In genomic region chr7:45125144-45125600, GRCm38 (mm10) we compare ENCODE assay signal across 8 mouse cellular contexts. TPM values are rescaled to one million over a fixed set of nuclear protein-coding genes. Genes with fewer than 3 reads are reported as not detected.
DNase-seq lines count a peak whose midpoint lies in the region; ATAC-seq and TF ChIP-seq lines count a peak whose summit lies in the region.

No protein-coding gene starts in this region.

- peaks cover 49% of the 10 kb centered on the region for H3K36me3 ChIP-seq in kidney, postnatal 0 days (ENCODE audit: insufficient read depth, low read length)
- H3K36me3 ChIP-seq in intestine, embryonic 15.5 days: peaks cover 44% of the 10 kb centered on the region
- H3K36me3 ChIP-seq in neural tube, embryonic 11.5 days (ENCODE audit: control insufficient read depth, insufficient read depth, low read length): peaks cover 41% of the 10 kb centered on the region

- peak overlapping the region; percentile 80 for H3K27ac ChIP-seq in kidney, postnatal 0 days
- peak overlapping the region; percentile 90 for H3K27ac ChIP-seq in intestine, embryonic 15.5 days
- no peak overlapping the region; the same call in 1 of the 2 replicates for H3K27ac ChIP-seq in neural tube, embryonic 11.5 days (ENCODE audit: low read depth, low read length)

- no peaks in the 10 kb centered on the region for H3K27me3 ChIP-seq in kidney, postnatal 0 days (ENCODE audit: insufficient read depth, low read length)
- H3K27me3 ChIP-seq in intestine, embryonic 15.5 days (replicated peaks): no peaks in the 10 kb centered on the region
- no peaks in the 10 kb centered on the region for H3K27me3 ChIP-seq in neural tube, embryonic 11.5 days (ENCODE audit: control insufficient read depth, insufficient read depth, low read length)

- no peak for DNase-seq in kidney, postnatal 0 days (ENCODE audit: low spot score)
- DNase-seq in kidney, postnatal 25 days: no peak
- DNase-seq in embryo, embryonic 10.5 days (ENCODE audit: low spot score): peak; percentile 85
- DNase-seq in neural tube, embryonic 11.5 days (ENCODE audit: low spot score): peak; percentile 55
- DNase-seq in spleen, postnatal 36 days (ENCODE audit: low spot score in 2 of 2): no peak
- DNase-seq in ovary, postnatal 14 days (ENCODE audit: low spot score): no peak
- no peak for DNase-seq in gastrocnemius, postnatal 10 days

- no peak for ATAC-seq in kidney, postnatal 0 days (replicated peaks; ENCODE audit: low FRiP score, low read depth)
- no peak for ATAC-seq in intestine, embryonic 15.5 days
- no peak for ATAC-seq in neural tube, embryonic 11.5 days (ENCODE audit: insufficient read depth, low FRiP score, low TSS enrichment)

- peaks cover 40% of the 10 kb centered on the region; the same call in 1 of the 2 replicates for H3K4me1 ChIP-seq in kidney, postnatal 0 days (replicated peaks; ENCODE audit: insufficient read depth, low read length)
- H3K4me1 ChIP-seq in intestine, embryonic 15.5 days (replicated peaks): peaks cover 44% of the 10 kb centered on the region
- H3K4me1 ChIP-seq in neural tube, embryonic 11.5 days (ENCODE audit: control insufficient read depth, insufficient read depth, low read length): peaks cover 27% of the 10 kb centered on the region

- no peak overlapping the region for H3K9ac ChIP-seq in kidney, postnatal 0 days (ENCODE audit: low read depth, low read length)
- H3K9ac ChIP-seq in intestine, embryonic 15.5 days: no peak overlapping the region
- H3K9ac ChIP-seq in neural tube, embryonic 11.5 days (ENCODE audit: low read length): no peak overlapping the region

- H3K4me2 ChIP-seq in kidney, postnatal 0 days (ENCODE audit: low read length): no peak overlapping the region
- peak overlapping the region; percentile 52 for H3K4me2 ChIP-seq in intestine, embryonic 15.5 days (replicated peaks)
- peak overlapping the region; percentile 35; the same call in 1 of the 2 replicates for H3K4me2 ChIP-seq in neural tube, embryonic 11.5 days (ENCODE audit: low read depth)

- TF ChIP-seq CTCF in kidney, postnatal 0 days (IDR thresholded peaks at IDR 0.05; ENCODE audit: low read depth): peak; percentile 53

- no peak overlapping the region for H3K4me3 ChIP-seq in kidney, postnatal 0 days (replicated peaks; ENCODE audit: low read depth, low read length)
- H3K4me3 ChIP-seq in intestine, embryonic 15.5 days (replicated peaks): no peak overlapping the region
- H3K4me3 ChIP-seq in neural tube, embryonic 11.5 days (ENCODE audit: low read depth, low read length): peak overlapping the region; percentile 9; the same call in 1 of the 2 replicates

- H3K9me3 ChIP-seq in kidney, postnatal 0 days (replicated peaks; ENCODE audit: low read length): no peaks in the 10 kb centered on the region
- H3K9me3 ChIP-seq in intestine, embryonic 15.5 days: no peaks in the 10 kb centered on the region
- H3K9me3 ChIP-seq in neural tube, embryonic 11.5 days (ENCODE audit: control insufficient read depth, low read length): no peaks in the 10 kb centered on the region

- WGBS in kidney, postnatal 0 days: 17% methylated on average over 7 of the region's 7 CpGs
- 20% methylated on average over 7 of the region's 7 CpGs for WGBS in intestine, embryonic 15.5 days
- 12% methylated on average over 7 of the region's 7 CpGs for WGBS in neural tube, embryonic 11.5 days

RNA-seq across cellular contexts. Expression of gene Rps11, which starts 0.9 kb away (rescaled TPM):
- polyA plus RNA-seq in kidney, postnatal 0 days (2015; fragmentation: Nextera tagmentation; extraction: Ambion mirVana): 1,486 and 1,553 TPM in 2 replicates
- polyA plus RNA-seq in intestine, embryonic 15.5 days (2015; fragmentation: Nextera tagmentation; extraction: Ambion mirVana): 1,711 TPM in 2 replicates
- polyA plus RNA-seq in neural tube, embryonic 11.5 days (2014; fragmentation: Nextera tagmentation; extraction: Ambion mirVana): 1,454 and 1,462 TPM in 2 replicates
- 100 to 1,000 TPM; 762 to 817 TPM for total RNA-seq in gastrocnemius, postnatal 10 days (2021)

RNA-seq across cellular contexts. Expression of gene Rpl13a, which starts 3.4 kb away (rescaled TPM):
- 1,804 and 1,959 TPM in 2 replicates for polyA plus RNA-seq in kidney, postnatal 0 days (2015; fragmentation: Nextera tagmentation; extraction: Ambion mirVana)
- 1,301 and 1,445 TPM in 2 replicates for polyA plus RNA-seq in intestine, embryonic 15.5 days (2015; fragmentation: Nextera tagmentation; extraction: Ambion mirVana)
- 1,071 and 1,190 TPM in 2 replicates for polyA plus RNA-seq in neural tube, embryonic 11.5 days (2014; fragmentation: Nextera tagmentation; extraction: Ambion mirVana)
- total RNA-seq in gastrocnemius, postnatal 10 days (2021): 1,000 to 10,000 TPM; 1,164 to 1,215 TPM

RNA-seq across cellular contexts. Expression of gene Gm45713, which starts 10.9 kb away (rescaled TPM):
- polyA plus RNA-seq in kidney, postnatal 0 days (2015; fragmentation: Nextera tagmentation; extraction: Ambion mirVana): 0.83 and 1.3 TPM in 2 replicates
- polyA plus RNA-seq in intestine, embryonic 15.5 days (2015; fragmentation: Nextera tagmentation; extraction: Ambion mirVana): 0.24 and 0.28 TPM in 2 replicates
- polyA plus RNA-seq in neural tube, embryonic 11.5 days (2014; fragmentation: Nextera tagmentation; extraction: Ambion mirVana): 0.21 and 0.30 TPM in 2 replicates
- total RNA-seq in gastrocnemius, postnatal 10 days (2021): not detected

RNA-seq across cellular contexts. Expression of gene Flt3l, which starts 11.1 kb away (rescaled TPM):
- 2.2 and 2.4 TPM in 2 replicates for polyA plus RNA-seq in kidney, postnatal 0 days (2015; fragmentation: Nextera tagmentation; extraction: Ambion mirVana)
- 1.8 and 2.0 TPM in 2 replicates for polyA plus RNA-seq in intestine, embryonic 15.5 days (2015; fragmentation: Nextera tagmentation; extraction: Ambion mirVana)
- polyA plus RNA-seq in neural tube, embryonic 11.5 days (2014; fragmentation: Nextera tagmentation; extraction: Ambion mirVana): 0.76 and 0.85 TPM in 2 replicates
- total RNA-seq in gastrocnemius, postnatal 10 days (2021): 1 to 10 TPM; 2.3 to 4.3 TPM

RNA-seq across cellular contexts. Expression of gene Fcgrt, which starts 21.5 kb away (rescaled TPM):
- 134 and 145 TPM in 2 replicates for polyA plus RNA-seq in kidney, postnatal 0 days (2015; fragmentation: Nextera tagmentation; extraction: Ambion mirVana)
- polyA plus RNA-seq in intestine, embryonic 15.5 days (2015; fragmentation: Nextera tagmentation; extraction: Ambion mirVana): 153 and 168 TPM in 2 replicates
- 11.3 and 12.8 TPM in 2 replicates for polyA plus RNA-seq in neural tube, embryonic 11.5 days (2014; fragmentation: Nextera tagmentation; extraction: Ambion mirVana)
- total RNA-seq in gastrocnemius, postnatal 10 days (2021): 10 to 100 TPM; 70.9 to 75.2 TPM

Comparison
In these comparisons a context has a peak if more than half of its experiments do, and no peak if none do; other contexts are left out.
1. DNase-seq: peak in embryo, embryonic 10.5 days (single experiment) and neural tube, embryonic 11.5 days (single experiment); none in kidney, postnatal 0 days (single experiment), kidney, postnatal 25 days (0 of 2), spleen, postnatal 36 days (0 of 2), ovary, postnatal 14 days (single experiment) and gastrocnemius, postnatal 10 days (single experiment).